Mouse (Mus musculus) 3T3-L1 (cell line): ENCODE measurements around the gene Lins1.
A peak's percentile ranks its signal among the peaks of the same experiment; 100 is the strongest.

Experiments
- DNase-seq: peaks from one replicate; pipeline ENCODE4 v3.0.0-alpha.2; 2015; ENCODE audit warnings: low read depth, low spot score

The Lins1 gene

GRCm38 (mm10) chr7:66729232-66729631 lies 39.5 kb downstream of the Lins1 start:
- peak; percentile 48 for DNase-seq

DNA sequence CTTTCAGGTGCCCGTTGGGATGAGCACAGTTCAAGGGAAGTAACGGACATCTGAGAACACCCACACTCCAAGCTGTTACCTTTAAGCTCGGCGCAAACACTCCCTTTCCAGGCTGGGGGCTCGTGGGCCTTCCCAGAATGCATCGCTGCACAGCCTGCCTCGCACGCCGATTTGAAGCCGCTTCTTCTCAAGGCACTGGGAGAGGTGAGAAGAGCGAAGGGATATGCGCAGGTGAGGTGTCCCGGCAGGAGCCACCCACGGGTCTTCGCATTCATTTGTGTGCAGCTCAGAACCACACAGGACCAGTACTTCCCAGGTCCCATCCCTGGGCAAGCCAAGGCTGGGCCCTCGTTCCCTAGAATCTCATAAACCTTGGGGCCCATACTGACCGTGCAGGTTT lies 43.7 kb downstream of the Lins1 start:
- no peak for DNase-seq

DNA sequence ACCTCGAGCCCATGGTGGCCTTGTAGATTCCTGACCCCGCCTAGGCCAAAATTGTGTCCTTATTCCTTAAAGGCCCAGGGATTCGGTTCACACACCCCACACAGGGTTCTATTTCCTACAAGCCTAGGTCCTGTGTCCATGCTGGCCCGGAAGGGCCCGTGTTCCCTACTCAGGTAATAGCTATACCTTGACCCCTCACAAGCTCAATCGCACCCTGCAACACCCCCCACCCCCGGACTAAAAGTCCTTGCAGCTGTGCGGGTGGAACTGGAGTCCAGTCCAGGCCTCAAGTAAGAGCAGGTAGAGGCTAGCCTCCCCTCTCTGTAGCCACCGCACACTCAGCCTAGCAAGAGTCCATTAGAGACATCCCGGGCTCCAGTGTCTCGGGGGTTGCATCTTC lies 44.2 kb downstream of the Lins1 start:
- no peak for DNase-seq

DNA sequence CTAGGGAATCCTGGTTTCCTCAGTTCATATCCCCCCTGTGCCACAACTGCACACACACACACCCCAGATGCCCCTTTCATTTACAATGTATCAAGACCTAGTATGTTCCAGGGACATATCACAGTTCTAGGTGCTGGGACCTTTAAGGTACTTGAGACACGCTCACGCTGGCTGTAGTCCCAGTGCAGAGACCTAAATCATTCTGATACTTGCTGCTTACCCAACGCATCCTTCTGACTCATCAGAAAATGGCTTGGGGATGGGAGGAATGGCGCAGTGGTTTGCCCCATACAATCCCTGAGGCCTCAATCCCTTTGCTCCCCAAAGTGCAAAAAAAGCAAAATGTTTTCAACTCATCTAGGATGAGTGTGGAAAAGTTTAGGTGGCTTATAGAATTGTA lies 44.8 kb downstream of the Lins1 start:
- peak; percentile 20 for DNase-seq

GRCm38 (mm10) chr7:66734993-66735392 lies 45.3 kb downstream of the Lins1 start:
- peak; percentile 54 for DNase-seq

DNA sequence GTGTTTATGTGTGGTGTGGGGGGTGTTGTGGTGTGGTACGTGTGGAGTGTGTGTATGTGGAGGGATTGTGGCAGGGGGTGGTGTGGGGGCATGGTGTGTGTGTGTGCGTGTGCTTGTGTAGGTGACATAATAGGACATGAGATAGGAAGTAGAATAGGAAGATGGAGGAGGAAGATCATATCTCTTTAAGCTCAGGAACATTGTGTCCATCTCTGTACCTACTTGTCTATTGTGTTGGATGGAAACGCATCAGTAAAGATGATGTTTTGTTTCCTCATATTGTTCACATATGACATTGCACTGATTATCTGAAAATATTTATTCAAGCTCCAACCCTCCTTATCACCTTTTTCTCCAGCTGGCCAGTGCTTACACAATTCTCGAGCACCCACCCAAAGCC lies 47.7 kb downstream of the Lins1 start:
- DNase-seq, result no peak

- no peak for DNase-seq
Measured at GRCm38 (mm10) chr7:66741008-66741407, 51.3 kb downstream of the Lins1 start.

GRCm38 (mm10) chr7:66741412-66741811 lies 51.7 kb downstream of the Lins1 start:
- DNase-seq, result no peak

DNA sequence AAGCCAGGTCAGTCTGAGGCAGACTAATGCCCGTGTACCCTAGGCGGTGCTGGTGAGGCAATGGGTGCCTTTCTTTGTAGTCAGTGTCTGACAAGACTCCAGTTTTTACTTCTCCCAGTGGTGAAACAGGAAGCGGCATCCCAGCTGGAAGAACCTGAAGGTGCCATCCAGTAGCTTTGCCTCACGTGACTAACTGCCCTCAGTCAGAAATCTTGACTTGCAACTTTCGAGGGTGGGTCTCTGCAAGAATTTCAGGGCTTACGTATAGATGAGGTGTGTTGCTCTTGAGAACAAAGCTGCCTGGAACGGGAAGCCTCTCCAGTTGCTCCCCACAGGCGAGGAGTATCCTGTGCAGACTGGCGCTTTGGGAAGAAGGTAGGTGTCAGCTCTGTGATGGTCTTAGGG lies 53.7 kb downstream of the Lins1 start, which contains the start of gene Cers3:
Gene Cers3 (plus strand): TSS at position 128 of the 405 bp plus-strand sequence.
- no peak for DNase-seq

- DNase-seq, result peak; percentile 22
Measured at GRCm38 (mm10) chr7:66746972-66747371, 57.3 kb downstream of the Lins1 start.

DNA sequence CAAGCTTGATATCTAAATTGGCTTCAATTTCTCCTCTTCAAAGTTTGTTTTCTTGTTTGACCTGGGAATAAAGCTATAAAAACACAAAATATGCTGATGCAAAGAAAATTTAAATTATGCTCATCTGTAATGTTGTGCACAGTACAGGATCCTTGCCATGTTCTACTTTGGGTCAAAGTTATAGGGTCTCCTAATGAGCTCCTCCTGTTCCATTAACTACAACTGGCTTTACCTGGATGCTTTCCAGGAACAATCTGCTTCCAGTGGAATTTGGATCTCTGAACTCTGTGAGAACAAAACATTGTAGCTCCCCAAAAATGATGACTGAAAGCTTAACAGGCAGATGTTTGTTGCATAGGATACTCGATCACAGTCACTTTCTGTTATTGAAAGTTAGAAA lies 60.3 kb downstream of the Lins1 start:
- DNase-seq, result no peak

- no peak for DNase-seq
Measured at GRCm38 (mm10) chr7:66753816-66754215, 64.1 kb downstream of the Lins1 start.

DNA sequence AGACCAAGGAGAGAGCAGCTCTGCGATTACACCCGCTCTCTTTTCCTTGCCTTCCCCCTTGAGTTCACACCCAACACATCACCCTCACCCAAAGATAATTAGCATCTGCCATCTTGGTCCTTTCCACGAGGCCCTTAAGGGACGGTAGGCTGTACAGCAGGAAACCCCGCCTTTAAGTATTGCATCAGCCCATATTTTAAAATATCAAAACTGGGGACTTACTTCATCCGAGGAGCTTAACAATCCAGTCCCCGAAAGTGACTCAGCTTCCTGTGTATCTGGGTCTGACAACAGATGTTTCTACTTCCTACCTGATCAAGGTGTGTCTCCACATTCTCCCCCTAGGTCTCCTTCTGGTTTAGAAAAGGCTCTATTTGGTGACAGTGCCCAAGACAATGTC lies 65.9 kb downstream of the Lins1 start:
- DNase-seq, result no peak
